12 mouse cellular contexts compared by ENCODE assay signal in the genomic region with DNA sequence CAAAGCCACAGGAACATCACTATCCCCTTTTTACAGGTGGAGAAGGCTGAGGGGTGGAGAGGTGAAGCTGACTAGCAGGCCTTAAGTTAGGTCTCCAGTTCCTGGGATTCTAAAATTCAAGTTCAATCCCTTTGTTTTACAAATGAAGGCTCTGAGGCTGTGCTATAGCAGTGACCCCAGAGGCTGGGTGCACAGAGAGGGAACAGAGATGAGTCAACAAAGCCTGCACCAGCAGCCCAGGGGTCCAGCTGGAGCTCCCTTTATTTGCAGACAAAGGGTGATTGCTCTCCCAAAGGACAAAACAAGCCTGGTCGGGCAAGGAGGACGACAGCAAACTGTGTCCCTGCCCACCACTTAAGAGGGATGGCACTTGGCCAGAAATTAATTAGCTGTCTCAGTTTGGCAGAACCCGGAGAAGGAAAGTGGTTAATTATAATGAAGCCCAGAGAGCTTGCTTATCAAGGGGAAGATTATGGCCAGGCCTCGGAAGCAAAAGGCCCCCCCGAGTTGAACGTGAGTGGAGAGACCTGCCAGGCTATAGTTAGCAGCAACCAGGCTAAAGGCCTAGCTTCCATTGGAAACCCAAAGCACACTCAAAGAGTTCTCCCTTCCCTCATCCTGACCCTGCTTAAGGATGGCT. TPM values are rescaled to one million over a fixed set of nuclear protein-coding genes. Genes with fewer than 3 reads are reported as not detected.
A peak's percentile ranks its signal among the peaks of the same experiment; 100 is the strongest.
DNase-seq lines count a peak whose midpoint lies in the region; ATAC-seq and TF ChIP-seq lines count a peak whose summit lies in the region.
"Had no signal": no experiment of that assay in that cellular context is flagged by ENCODE, and none has a peak within 500 bp of the region (broad histone marks: within the 10 kb centered on the region; RNA-seq: fewer than 3 reads in every experiment).

No protein-coding gene starts in this region.

- no peak overlapping the region for H3K4me3 ChIP-seq in ES-E14 (ENCODE audit: insufficient read depth in 1 of 2, low read depth in 1 of 2, low read length in 2 of 2, poor library complexity in 1 of 2, severe bottlenecking in 1 of 2)
- no peak overlapping the region for H3K4me3 ChIP-seq in heart, embryonic 15.5 days
- no peak overlapping the region for H3K4me3 ChIP-seq in liver, embryonic 16.5 days (ENCODE audit: low read depth, low read length)
- H3K4me3 ChIP-seq: intestine, embryonic 15.5 days; lung, embryonic 15.5 days had no signal

- no peaks in the 10 kb centered on the region for H3K27me3 ChIP-seq in heart, embryonic 15.5 days
- no peaks in the 10 kb centered on the region for H3K27me3 ChIP-seq in liver, embryonic 16.5 days (ENCODE audit: control insufficient read depth, insufficient read depth, low read depth, low read length)
- H3K27me3 ChIP-seq: intestine, embryonic 15.5 days; lung, embryonic 15.5 days had no signal

- no peaks in the 10 kb centered on the region for H3K36me3 ChIP-seq in ES-E14 (ENCODE audit: control insufficient read depth, insufficient read depth, low read length, poor library complexity, severe bottlenecking)
- no peaks in the 10 kb centered on the region for H3K36me3 ChIP-seq in heart, embryonic 15.5 days
- H3K36me3 ChIP-seq in liver, embryonic 16.5 days (ENCODE audit: control insufficient read depth, insufficient read depth): no peaks in the 10 kb centered on the region
- H3K36me3 ChIP-seq: intestine, embryonic 15.5 days; lung, embryonic 15.5 days had no signal

- ATAC-seq in heart, embryonic 15.5 days (replicated peaks; ENCODE audit: insufficient number of reproducible peaks, insufficient read depth, low FRiP score, low read depth): peak; percentile 79
- 0 out of 2 replicates have a peak, but pooled peaks have one; percentile 39 for ATAC-seq in liver, embryonic 16.5 days (ENCODE audit: low read depth)
- no peak for ATAC-seq in monocyte, adult 5-6 weeks (replicated peaks; ENCODE audit: insufficient number of reproducible peaks, low FRiP score, low TSS enrichment, poor library complexity, severe bottlenecking)
- ATAC-seq: activated CD4-positive, CD25-positive, alpha-beta regulatory T cell, adult 4 months; intestine, embryonic 15.5 days had no signal

- DNase-seq in ES-E14 (ENCODE audit: low read depth, low spot score): no peak
- DNase-seq in ZHBTc4 (ENCODE audit: low read depth, low spot score): peak; percentile 76
- no peak for DNase-seq in lung, postnatal 36 days
- DNase-seq in spleen, adult 12 weeks (ENCODE audit: low spot score): no peak
- DNase-seq in cerebellum, adult 11-12 months: no peak

- 11% methylated on average over 6 of the region's 6 CpGs for WGBS in heart, embryonic 15.5 days
- WGBS in liver, embryonic 16.5 days (ENCODE audit: insufficient replicate concordance): 30% methylated on average over 6 of the region's 6 CpGs

- 0 out of 2 replicates have a peak overlapping the region, but pooled peaks have one; percentile 24 for H3K9ac ChIP-seq in ES-E14 (ENCODE audit: insufficient read depth, low read depth, low read length, poor library complexity, severe bottlenecking)
- no peak overlapping the region for H3K9ac ChIP-seq in heart, embryonic 15.5 days
- no peak overlapping the region for H3K9ac ChIP-seq in liver, embryonic 16.5 days (ENCODE audit: low read depth, low read length)
- H3K9ac ChIP-seq: intestine, embryonic 15.5 days; lung, embryonic 15.5 days had no signal

- in situ Hi-C loops in ES-E14 (cut with MboI; ENCODE audit: low sequenced_read_pairs in 2 of 2, unreplicated experiment in 2 of 2): no loop called here

- 0 out of 2 replicates have a peak overlapping the region, but pooled peaks have one; percentile 6 for H3K4me2 ChIP-seq in heart, embryonic 15.5 days
- no peak overlapping the region for H3K4me2 ChIP-seq in liver, embryonic 16.5 days (ENCODE audit: low read depth, low read length)
- H3K4me2 ChIP-seq: intestine, embryonic 15.5 days; lung, embryonic 15.5 days had no signal

- H3K27ac ChIP-seq in ES-E14 (ENCODE audit: insufficient read depth, low read depth, low read length, poor library complexity, severe bottlenecking): peak overlapping the region; percentile 75; the same call in 1 of the 2 replicates
- H3K27ac ChIP-seq in heart, embryonic 15.5 days: peak overlapping the region; percentile 90
- H3K27ac ChIP-seq in liver, embryonic 16.5 days (ENCODE audit: low read length): no peak overlapping the region
- H3K27ac ChIP-seq: intestine, embryonic 15.5 days; lung, embryonic 15.5 days had no signal

- H3K9me3 ChIP-seq in ES-E14 (ENCODE audit: control insufficient read depth, insufficient read depth, low read depth, low read length): no peaks in the 10 kb centered on the region
- no peaks in the 10 kb centered on the region for H3K9me3 ChIP-seq in heart, embryonic 15.5 days (replicated peaks)
- no peaks in the 10 kb centered on the region for H3K9me3 ChIP-seq in liver, embryonic 16.5 days (replicated peaks; ENCODE audit: control insufficient read depth, low read length)
- H3K9me3 ChIP-seq: intestine, embryonic 15.5 days; lung, embryonic 15.5 days had no signal

- peaks cover 0 to 42% of the 10 kb centered on the region in 2 experiments; a peak in 2 of 4 replicates for H3K4me1 ChIP-seq in ES-E14 (ENCODE audit: control insufficient read depth in 2 of 2, insufficient read depth in 2 of 2, low read length in 2 of 2, poor library complexity in 1 of 2)
- H3K4me1 ChIP-seq in heart, embryonic 15.5 days (replicated peaks): peaks cover 43% of the 10 kb centered on the region
- no peaks in the 10 kb centered on the region for H3K4me1 ChIP-seq in liver, embryonic 16.5 days (ENCODE audit: control insufficient read depth, low read depth, low read length)
- H3K4me1 ChIP-seq: lung, embryonic 15.5 days had no signal

TF ChIP-seq in ES-E14, 5 proteins besides CTCF, POLR2A, EP300 and RAD21:
- TF ChIP-seq CHD2 (IDR thresholded peaks at IDR 0.05; ENCODE audit: low read depth, low read length) (no peak; the same call in 1 of the 2 replicates), ZC3H11A (IDR thresholded peaks at IDR 0.05; ENCODE audit: borderline replicate concordance, low read depth, low read length) (no peak), ZNF384 (IDR thresholded peaks at IDR 0.05; ENCODE audit: low read depth, low read length) (no peak), MAFK (IDR thresholded peaks at IDR 0.05; ENCODE audit: insufficient read depth, low read depth, low read length) (no peak), HCFC1 (IDR thresholded peaks at IDR 0.05; ENCODE audit: borderline replicate concordance, insufficient read depth, low read length) (no peak)

RNA-seq across cellular contexts. Expression of gene Oprd1, which starts 15.2 kb away (rescaled TPM):
- 0.62 and 0.79 TPM in 2 replicates for total RNA-seq in ES-E14 (2012; rRNA removed)
- 0.67 and 0.71 TPM in 2 replicates for polyA plus RNA-seq in heart, embryonic 15.5 days (2015; fragmentation: Nextera tagmentation; extraction: Ambion mirVana)
- 0.02 and 0.04 TPM in 2 replicates for polyA plus RNA-seq in liver, embryonic 16.5 days (2015; fragmentation: Nextera tagmentation; extraction: Ambion mirVana)
- total RNA-seq in monocyte, adult 5-6 weeks (2017): not detected in 3 replicates
- polyA plus RNA-seq: activated CD4-positive, CD25-positive, alpha-beta regulatory T cell, adult 4 months had no signal

RNA-seq across cellular contexts. Expression of gene Epb41, which starts 54.0 kb away (rescaled TPM):
- total RNA-seq in ES-E14 (2012; rRNA removed): 16.3 and 19.5 TPM in 2 replicates
- 75.6 and 86.4 TPM in 2 replicates for polyA plus RNA-seq in heart, embryonic 15.5 days (2015; fragmentation: Nextera tagmentation; extraction: Ambion mirVana)
- polyA plus RNA-seq in liver, embryonic 16.5 days (2015; fragmentation: Nextera tagmentation; extraction: Ambion mirVana): 196 and 232 TPM in 2 replicates
- total RNA-seq in monocyte, adult 5-6 weeks (2017): 92.6 to 112 TPM (median 98.1 TPM) in 3 replicates

RNA-seq across cellular contexts. Expression of gene Gm10300, which starts 54.6 kb away (rescaled TPM):
- 0.11 TPM in 1 of 2 replicates, not detected in the other for total RNA-seq in ES-E14 (2012; rRNA removed)
- polyA plus RNA-seq in heart, embryonic 15.5 days (2015; fragmentation: Nextera tagmentation; extraction: Ambion mirVana): 0.10 and 0.18 TPM in 2 replicates
- polyA plus RNA-seq in liver, embryonic 16.5 days (2015; fragmentation: Nextera tagmentation; extraction: Ambion mirVana): 0.33 and 0.46 TPM in 2 replicates
- 0.19 to 2.2 TPM (median 0.85 TPM) in 3 replicates for total RNA-seq in monocyte, adult 5-6 weeks (2017)
- polyA plus RNA-seq: activated CD4-positive, CD25-positive, alpha-beta regulatory T cell, adult 4 months; embryonic facial prominence, embryonic 11.5 days had no signal
